Mouse (Mus musculus): ENCODE data around the gene Sox12.

DNA sequence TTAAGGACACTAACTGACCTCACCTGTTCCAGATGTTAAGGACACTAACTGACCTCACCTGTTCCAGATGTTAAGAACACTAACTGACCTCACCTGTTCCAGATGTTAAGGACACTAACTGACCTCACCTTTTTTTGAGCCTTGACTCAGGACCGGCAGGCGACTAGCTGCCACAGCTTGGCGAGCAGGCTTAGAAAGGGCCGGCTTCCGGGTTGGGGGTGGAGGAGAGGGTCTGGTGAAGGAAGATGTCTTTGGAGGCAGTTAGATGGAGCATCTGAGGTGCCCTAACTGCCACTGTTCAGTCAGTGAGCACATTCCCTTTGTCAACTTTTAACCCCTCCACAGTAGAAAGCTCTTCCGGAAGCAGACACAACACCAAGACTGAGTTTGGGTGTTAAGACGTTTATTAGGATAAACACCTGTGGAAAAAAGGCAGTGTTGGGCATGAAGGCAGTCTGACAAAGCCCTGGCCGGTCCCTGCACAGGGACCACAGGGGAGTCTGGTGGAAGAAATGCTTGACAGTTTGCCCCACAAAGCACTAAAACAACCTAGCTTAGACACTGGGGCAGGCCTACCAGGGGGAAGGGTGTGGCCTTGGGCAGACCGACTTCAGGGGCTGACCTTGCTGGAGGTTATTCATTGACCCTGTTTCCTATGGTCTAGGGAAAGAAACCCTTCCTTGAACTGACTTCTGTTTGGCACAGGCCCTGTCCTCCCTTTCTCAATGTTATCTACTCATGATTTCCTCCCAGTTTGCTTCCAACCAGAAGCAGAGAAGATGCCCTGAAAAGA, 4.4 kb downstream of the Sox12 start:
- TF ChIP-seq POLR2A (IDR thresholded peaks at IDR 0.05; ENCODE audit: insufficient read length, low read depth) (no peak), MAX (IDR thresholded peaks at IDR 0.05; ENCODE audit: low read depth) (no peak), POLR2AphosphoS2 (IDR thresholded peaks at IDR 0.05; ENCODE audit: insufficient read length, low read depth) (no peak), USF1 (IDR thresholded peaks at IDR 0.05; ENCODE audit: low read depth) (no peak)
